Mouse (Mus musculus) adrenal gland, postnatal 4 days (tissue): ENCODE data around the gene Abce1. TPM values are rescaled to one million over a fixed set of nuclear protein-coding genes. Genes with fewer than 3 reads are reported as not detected.
A peak's percentile ranks its signal among the peaks of the same experiment; 100 is the strongest.
"Not testable (repeated sequence)": the region's sequence is repeated elsewhere in the genome, so short reads cannot be mapped to it uniquely, and the experiment has no call there.

Experiments used
- DNase-seq, 2 experiments: peaks; one replicate each; pipeline ENCODE4 v3.0.0; 2021 to 2022; ENCODE audit warnings: low spot score in 2 of 2, mixed read lengths in 2 of 2
- long read RNA-seq, 2 experiments: library from polyadenylated mRNA; stranded (forward); transcript quantifications; one replicate each; pipeline ENCODE4 v2.0.0; 2021
- total RNA-seq, 2 experiments: library from RNA; stranded (reverse); gene quantifications; 2 replicates each; pipeline ENCODE4 v1.2.3; 2021

Gene Abce1
- total RNA-seq = 10 to 100 TPM; 65.6 to 73.3 TPM
- long read RNA-seq, experiment 1, transcript Abce1-201 (18 exons, 3,793 nt) = major isoform, 12 of 21 reads
- long read RNA-seq, experiment 1, partial matches to known transcripts = 1 of 21 reads
- long read RNA-seq, experiment 1, other reads (novel, unspliced or antisense) = 8 of 21 reads
- long read RNA-seq, experiment 2, transcript Abce1-201 (18 exons, 3,793 nt) = major isoform, 51 of 63 reads
- long read RNA-seq, experiment 2, partial matches to known transcripts = 4 of 63 reads
- long read RNA-seq, experiment 2, other reads (novel, unspliced or antisense) = 8 of 63 reads

GRCm38 (mm10) chr8:79711064-79711961 is at the start of gene Abce1, which contains the start of gene Anapc10:
Gene Abce1 (minus strand): TSS chr8:79711740.
Gene Anapc10 (plus strand): TSS chr8:79711820.
- DNase-seq = peak; percentile 95 to 96

- no peak for DNase-seq
These were observed 38.8 kb upstream of the Abce1 start for GRCm38 (mm10) chr8:79750305-79750704.

DNA sequence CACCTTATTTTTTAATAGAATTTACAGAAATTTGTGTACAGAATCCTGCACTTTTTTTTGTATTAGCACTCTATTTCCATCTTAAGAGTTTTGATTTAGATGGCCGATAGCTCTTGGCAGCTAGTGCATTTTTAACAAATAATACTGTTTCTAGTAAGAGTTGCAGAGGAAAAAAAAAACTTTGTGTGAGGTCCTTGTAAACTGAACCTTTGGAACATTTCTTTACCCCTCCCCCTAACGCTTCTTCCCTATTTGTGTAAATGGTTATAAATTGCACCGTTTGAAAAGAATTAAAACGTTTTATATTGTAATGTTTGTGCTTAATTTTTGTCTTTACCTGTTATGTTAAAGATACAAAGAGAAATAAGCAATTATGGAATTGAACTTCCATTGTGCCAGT is 37.1 kb upstream of the Abce1 start:
- no peak for DNase-seq

DNA sequence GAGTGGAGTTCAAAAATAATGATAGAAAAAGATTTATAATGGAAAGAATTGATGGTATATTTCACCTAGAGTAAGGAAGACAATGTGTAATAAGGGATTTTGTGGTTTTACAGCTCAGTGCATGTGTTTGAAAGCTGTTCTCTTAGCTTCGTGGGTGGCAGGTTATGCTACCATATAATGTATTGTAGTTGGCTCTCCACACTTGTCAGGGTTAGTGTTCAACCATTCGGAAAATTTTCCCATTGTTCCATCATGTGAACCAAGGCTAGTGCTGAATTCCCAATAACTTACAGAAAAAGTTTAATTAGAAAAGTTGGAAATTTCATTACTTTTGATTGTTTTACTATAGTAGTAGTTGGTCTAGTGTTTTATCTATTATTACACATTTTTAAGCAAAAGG is 36.6 kb upstream of the Abce1 start:
- DNase-seq = no peak

DNA sequence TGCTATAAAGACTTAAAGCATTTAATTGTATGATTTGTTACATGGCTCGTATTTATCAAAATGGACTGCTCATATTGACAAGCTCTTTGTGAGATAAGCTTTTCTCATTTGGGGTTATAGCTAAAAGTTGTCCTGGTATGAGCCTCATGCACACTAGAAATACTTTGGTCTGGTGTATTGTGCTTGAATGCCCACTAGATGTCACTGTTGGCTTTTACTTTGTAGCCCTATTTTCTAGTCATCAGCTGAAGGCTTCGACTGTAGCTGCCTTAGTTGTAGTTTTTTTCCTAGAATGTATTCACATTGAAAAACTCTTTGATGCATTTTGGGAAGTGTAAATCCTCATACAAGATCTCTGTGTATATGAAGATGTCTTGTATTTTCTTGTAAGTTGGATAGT is 22.8 kb upstream of the Abce1 start:
- DNase-seq = no peak

- no peak for DNase-seq
These were observed 16.4 kb upstream of the Abce1 start for GRCm38 (mm10) chr8:79727900-79728299.

GRCm38 (mm10) chr8:79724589-79724988 is 13.0 kb upstream of the Abce1 start:
- no peak for DNase-seq

GRCm38 (mm10) chr8:79723308-79723707 is 11.8 kb upstream of the Abce1 start:
- DNase-seq = no peak

DNA sequence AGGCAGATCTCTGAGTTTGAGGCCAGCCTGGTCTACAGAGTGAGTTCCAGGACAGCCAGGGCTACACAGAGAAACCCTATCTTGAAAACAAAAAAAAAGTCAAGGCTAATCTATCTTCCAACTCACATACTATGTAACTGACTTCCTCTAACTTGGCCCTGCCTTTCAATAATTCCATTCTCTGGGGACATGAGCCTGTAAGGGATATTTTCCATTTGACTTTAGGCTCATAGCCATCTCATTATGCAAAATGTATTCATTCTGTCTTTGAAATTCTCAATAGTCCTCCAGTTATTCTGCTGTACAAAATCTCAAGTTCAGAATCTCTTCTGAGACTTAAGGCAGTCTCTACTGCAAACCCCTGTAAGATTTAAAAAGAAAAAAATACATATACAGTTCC is 10.0 kb upstream of the Abce1 start:
- DNase-seq = no peak

DNA sequence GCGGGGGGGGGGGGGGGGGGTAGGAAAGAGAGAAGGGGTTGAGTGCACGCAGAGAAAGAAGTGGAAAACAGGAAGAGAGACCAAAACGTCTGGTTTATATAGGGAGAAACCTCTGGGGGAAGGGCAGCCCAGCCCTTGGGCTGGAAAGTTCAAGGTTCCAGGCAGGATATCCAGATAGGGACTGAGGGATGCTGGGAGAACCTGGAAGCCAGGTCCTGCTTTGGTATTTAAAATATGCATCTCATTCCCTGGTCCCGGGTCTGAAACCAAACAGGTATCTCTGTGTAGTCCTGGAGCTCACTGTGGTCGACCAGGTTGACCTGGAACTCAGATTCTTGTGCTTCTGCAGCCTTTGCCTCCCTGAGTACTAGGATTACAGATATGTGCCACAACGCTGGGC is 1.1 kb upstream of the Abce1 start:
- DNase-seq = no peak

DNA sequence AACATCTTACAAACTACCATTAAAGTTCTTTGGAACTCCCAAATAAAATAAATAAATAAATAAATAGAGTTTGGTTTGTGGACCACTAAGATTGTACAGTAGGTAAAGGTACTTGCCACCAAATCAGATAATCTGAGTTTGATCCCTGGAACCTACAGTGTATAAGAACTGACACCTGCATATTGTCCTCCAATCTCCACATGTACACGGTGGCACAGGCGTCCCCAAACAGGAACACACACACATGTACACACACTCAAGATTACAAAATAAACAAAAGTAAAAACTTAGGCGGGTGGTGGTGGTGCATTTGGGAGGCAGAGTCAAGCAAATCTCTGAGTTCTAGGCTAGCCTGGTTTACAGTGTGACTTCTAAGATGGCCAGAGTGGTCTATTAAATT is 4.9 kb downstream of the Abce1 start:
- no peak for DNase-seq

- DNase-seq = no peak
These were observed 19.0 kb downstream of the Abce1 start for GRCm38 (mm10) chr8:79692531-79692930.

DNA sequence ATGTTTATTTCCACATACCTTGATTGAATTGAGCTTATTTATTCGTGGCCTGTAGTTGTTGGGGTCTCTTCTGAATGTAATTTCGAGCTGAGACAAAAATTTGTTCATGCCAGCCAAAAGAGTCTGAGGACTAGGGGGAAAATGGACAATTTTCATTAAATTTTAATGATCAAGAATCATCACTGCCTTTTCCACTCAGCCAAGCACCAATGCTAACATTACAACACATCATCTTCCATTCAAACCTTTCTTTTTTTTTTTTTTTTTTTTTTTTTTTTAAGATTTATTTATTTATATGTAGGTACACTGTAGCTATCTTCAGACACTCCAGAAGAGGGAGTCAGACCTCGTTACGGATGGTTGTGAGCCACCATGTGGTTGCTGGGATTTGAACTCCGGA is 25.6 kb downstream of the Abce1 start:
- not testable (repeated sequence) for DNase-seq

DNA sequence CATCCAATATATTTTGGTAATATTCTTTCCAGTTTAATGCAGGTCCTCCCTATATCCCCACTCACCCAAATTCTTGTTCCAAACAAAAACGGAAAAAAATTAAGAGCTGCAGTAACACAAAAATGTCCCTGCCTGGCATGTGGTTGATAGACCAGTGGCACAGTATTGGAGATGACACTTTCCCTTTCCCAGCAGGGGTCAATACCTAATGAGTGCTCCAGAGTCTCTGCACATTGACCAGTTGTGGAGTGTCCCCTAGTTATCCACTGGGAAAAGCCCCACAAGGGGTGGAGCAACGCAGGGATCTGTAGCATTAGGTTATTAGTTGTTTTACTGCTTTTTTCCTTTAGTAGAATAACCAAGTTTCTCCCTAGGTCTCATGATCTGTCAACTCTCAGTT is 30.6 kb downstream of the Abce1 start:
- DNase-seq = no peak

DNA sequence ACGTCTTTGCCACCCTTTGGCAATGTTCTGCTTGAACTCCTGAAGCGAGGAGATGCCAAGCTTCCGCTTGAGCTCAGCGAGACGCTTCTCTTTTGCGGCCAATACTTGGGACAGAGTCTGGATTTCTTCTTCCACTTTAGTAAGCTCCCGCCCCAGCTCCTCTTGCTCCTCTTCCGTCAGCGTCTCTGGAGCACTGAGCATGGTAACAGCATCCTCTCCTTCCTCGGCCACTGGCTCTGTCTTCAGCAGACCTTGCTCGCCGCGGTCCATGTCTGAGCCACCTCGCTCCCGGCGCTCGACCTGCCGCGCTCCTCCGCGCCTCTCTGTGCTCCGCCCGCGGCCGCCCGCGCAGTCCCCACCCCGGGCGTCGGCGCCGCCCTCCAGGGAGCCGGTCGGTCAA is 31.0 kb downstream of the Abce1 start:
- no peak for DNase-seq

- not testable (repeated sequence) for DNase-seq
These were observed 31.5 kb downstream of the Abce1 start for GRCm38 (mm10) chr8:79680083-79680482.

GRCm38 (mm10) chr8:79679005-79679404 is 32.5 kb downstream of the Abce1 start:
- DNase-seq = no peak

GRCm38 (mm10) chr8:79676461-79676860 is 35.1 kb downstream of the Abce1 start:
- no peak for DNase-seq

DNA sequence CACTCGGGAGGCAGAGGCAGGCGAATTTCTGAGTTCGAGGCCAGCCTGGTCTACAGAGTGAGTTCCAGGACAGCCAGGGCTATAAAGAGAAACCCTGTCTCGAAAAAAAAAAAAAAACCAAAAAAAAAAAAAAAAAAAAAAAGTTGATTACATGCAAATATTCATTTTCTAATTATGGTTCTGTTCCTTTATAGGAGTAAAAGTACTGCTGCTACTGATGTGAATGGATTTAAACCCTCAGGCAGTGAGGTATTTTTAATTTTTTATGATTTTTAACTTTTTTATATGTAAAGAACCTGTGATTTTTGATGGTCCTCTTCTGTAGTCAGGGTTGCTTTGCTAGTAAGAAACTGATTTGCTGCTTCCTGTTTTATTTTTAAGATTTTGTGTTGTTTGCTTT is 52.8 kb downstream of the Abce1 start:
- not testable (repeated sequence) for DNase-seq

GRCm38 (mm10) chr8:79653736-79654135 is 57.8 kb downstream of the Abce1 start:
- no peak for DNase-seq

DNA sequence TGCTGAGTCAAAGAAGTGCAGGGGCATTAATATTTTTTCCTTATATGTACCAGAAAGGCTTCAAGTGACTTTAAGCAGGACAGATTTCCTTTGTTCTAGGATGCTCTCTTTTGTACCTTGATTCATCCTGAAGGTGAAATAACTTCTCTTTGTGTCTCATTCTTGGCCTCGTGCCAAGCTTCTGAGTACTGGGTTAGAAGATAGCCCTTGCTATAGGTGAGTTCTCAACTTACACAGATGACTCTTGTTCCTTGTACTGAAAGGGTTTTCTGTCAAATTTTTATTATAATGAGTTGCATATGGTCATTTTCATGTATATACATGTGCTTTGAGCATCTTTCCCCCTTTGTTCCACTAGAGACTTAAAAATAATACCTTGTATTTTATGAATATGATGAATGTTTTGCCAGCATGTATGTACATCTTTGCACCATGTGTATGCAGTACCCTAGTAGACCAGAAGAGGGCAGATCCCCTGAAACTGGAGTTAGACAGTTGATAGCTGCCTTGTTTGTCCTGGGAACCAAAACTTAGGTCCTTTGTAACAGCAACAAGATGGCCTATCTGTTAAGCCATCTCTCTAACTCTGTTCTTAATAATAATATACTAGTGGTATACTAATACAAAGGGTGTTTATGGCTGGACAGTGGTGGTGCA is 61.3 kb downstream of the Abce1 start:
- DNase-seq = no peak

GRCm38 (mm10) chr8:79649569-79649968 is 62.0 kb downstream of the Abce1 start:
- DNase-seq = no peak
